Mouse (Mus musculus) midbrain, embryonic 14.5 days (tissue): ENCODE data around the gene Acbd4. TPM values are rescaled to one million over a fixed set of nuclear protein-coding genes. Genes with fewer than 3 reads are reported as not detected.

ENCODE experiments used
- ATAC-seq: fragments of 200-750 bp; cut with Nextera tagmentation; 2 replicates; pipeline ENCODE4 v1.8.0; 2017; ENCODE audit warnings: moderate number of reproducible peaks, moderate library complexity; ENCODE audit not compliant: low FRiP score, low TSS enrichment
- DNase-seq: peaks from one replicate; pipeline ENCODE4 v3.0.0-alpha.2; 2015
- H3K27ac ChIP-seq: fragments of 300-500 bp; sonication (generic); replicated peaks from 2 replicates; pipeline ENCODE4 v1.5.1; 2014; ENCODE audit warnings: mild to moderate bottlenecking, low read depth, low read length, moderate library complexity
- H3K27me3 ChIP-seq: fragments of 300-500 bp; sonication (generic); 2 replicates; pipeline ENCODE4 v1.6.1; 2014; ENCODE audit warnings: low read length, control low read depth, mixed read lengths; ENCODE audit not compliant: control insufficient read depth, insufficient read depth
- H3K36me3 ChIP-seq: fragments of 300-500 bp; sonication (generic); 2 replicates; pipeline ENCODE4 v1.6.1; 2014; ENCODE audit warnings: low read length, control low read depth; ENCODE audit not compliant: control insufficient read depth, insufficient read depth
- H3K4me1 ChIP-seq: fragments of 300-500 bp; sonication (generic); 2 replicates; pipeline ENCODE4 v1.6.1; 2014; ENCODE audit warnings: mild to moderate bottlenecking, antibody characterized with exemption, low read length, control low read depth; ENCODE audit not compliant: control insufficient read depth, insufficient read depth
- H3K4me2 ChIP-seq: fragments of 300-500 bp; sonication (generic); 2 replicates; pipeline ENCODE4 v1.6.1; 2014; ENCODE audit warnings: mild to moderate bottlenecking, low read length, moderate library complexity
- H3K4me3 ChIP-seq: fragments of 300-500 bp; sonication (generic); replicated peaks from 2 replicates; pipeline ENCODE4 v1.5.1; 2014; ENCODE audit warnings: low read depth, low read length
- H3K9ac ChIP-seq: fragments of 300-500 bp; sonication (generic); replicated peaks from 2 replicates; pipeline ENCODE4 v1.6.1; 2014; ENCODE audit warnings: mild to moderate bottlenecking, low read length, moderate library complexity
- H3K9me3 ChIP-seq: fragments of 300-500 bp; sonication (generic); 2 replicates; pipeline ENCODE4 v1.6.1; 2016; ENCODE audit warnings: low read length, control low read depth, mixed read lengths; ENCODE audit not compliant: control insufficient read depth
- WGBS: fragments of 180-500 bp; shearing (Covaris S2); extraction: QIAGEN DNeasy Blood & Tissue Kit; methylation state at CpG from one replicate; pipeline ENCODE4 v1.1.7; 2014; 5-methylcytosine and 5-hydroxymethylcytosine counted together
- polyA plus RNA-seq: library from polyadenylated mRNA; unstranded; fragments of >200 nt; fragmentation: Nextera tagmentation; extraction: Ambion mirVana; gene quantifications from 2 replicates; pipeline ENCODE4 v1.2.1, GENCODE M21; 2014

The Acbd4 gene
- polyA plus RNA-seq, 1 experiment from 2014 or later: 8.0 TPM

GRCm38 (mm10) chr11:103105180-103105725, 3.8 kb downstream of the Acbd4 start:
- Histone ChIP-seq H3K36me3 (no peaks in the 10 kb centered on the region), H3K4me2 (no peak overlapping the region), H3K9me3 (no peaks in the 10 kb centered on the region), H3K27me3 (peaks cover 17% of the 10 kb centered on the region), H3K9ac (no peak overlapping the region), H3K4me3 (no peak overlapping the region), H3K4me1 (peaks cover 4% of the 10 kb centered on the region; the same call in 1 of the 2 replicates), H3K27ac (no peak overlapping the region)
- DNase-seq: no peak
- ATAC-seq: no peak
- WGBS: 63% methylated on average over 14 of the region's 14 CpGs

- WGBS: 88% methylated on average over 6 of the region's 6 CpGs
These were observed 4.3 kb downstream of the Acbd4 start for GRCm38 (mm10) chr11:103105810-103106209.

GRCm38 (mm10) chr11:103106386-103106785, 4.9 kb downstream of the Acbd4 start:
- Histone ChIP-seq H3K9me3 (no peaks in the 10 kb centered on the region), H3K4me1 (peaks cover 6% of the 10 kb centered on the region), H3K36me3 (no peaks in the 10 kb centered on the region), H3K4me2 (no peak overlapping the region), H3K27ac (no peak overlapping the region), H3K4me3 (no peak overlapping the region), H3K27me3 (peaks cover 14% of the 10 kb centered on the region), H3K9ac (no peak overlapping the region)
- no peak for ATAC-seq
- 72% methylated on average over 4 of the region's 4 CpGs for WGBS
- DNase-seq: no peak

More at GRCm38 (mm10) chr11:103105810-103106209, 4.3 kb downstream of the Acbd4 start:
- H3K27ac ChIP-seq: no peak overlapping the region
- H3K27me3 ChIP-seq: peaks cover 14% of the 10 kb centered on the region
- DNase-seq (no peak), ATAC-seq (no peak)
- peaks cover 4% of the 10 kb centered on the region; the same call in 1 of the 2 replicates for H3K4me1 ChIP-seq
- H3K36me3 ChIP-seq: no peaks in the 10 kb centered on the region
- no peak overlapping the region for H3K4me2 ChIP-seq
- H3K4me3 ChIP-seq: no peak overlapping the region
- no peaks in the 10 kb centered on the region for H3K9me3 ChIP-seq
- H3K9ac ChIP-seq: no peak overlapping the region

GRCm38 (mm10) chr11:103111301-103111700, 9.8 kb downstream of the Acbd4 start:
- Histone ChIP-seq H3K27me3 (peaks cover 26% of the 10 kb centered on the region), H3K4me2 (peak overlapping the region; percentile 52), H3K4me1 (peaks cover 23% of the 10 kb centered on the region), H3K27ac (no peak overlapping the region), H3K4me3 (no peak overlapping the region), H3K9ac (no peak overlapping the region), H3K36me3 (no peaks in the 10 kb centered on the region), H3K9me3 (no peaks in the 10 kb centered on the region)
- WGBS: 19% methylated on average over 10 of the region's 10 CpGs
- DNase-seq (no peak), ATAC-seq (no peak)

GRCm38 (mm10) chr11:103111881-103112551, 10.5 kb downstream of the Acbd4 start:
- peak; percentile 40 for DNase-seq
- WGBS: 2% methylated on average over 28 of the region's 28 CpGs

GRCm38 (mm10) chr11:103112552-103112912, 11.1 kb downstream of the Acbd4 start:
- Histone ChIP-seq H3K9me3 (no peaks in the 10 kb centered on the region), H3K9ac (peak overlapping the region; percentile 39; the same call in 1 of the 2 replicates), H3K4me3 (peak overlapping the region; percentile 25; the same call in 1 of the 2 replicates), H3K4me1 (peaks cover 30% of the 10 kb centered on the region), H3K36me3 (no peaks in the 10 kb centered on the region), H3K27ac (no peak overlapping the region), H3K4me2 (peak overlapping the region; percentile 52), H3K27me3 (peaks cover 26% of the 10 kb centered on the region)
- DNase-seq: no peak
- no peak for ATAC-seq
- WGBS: 6% methylated on average over 9 of the region's 9 CpGs

More at GRCm38 (mm10) chr11:103111881-103112551, 10.5 kb downstream of the Acbd4 start:
- no peak for ATAC-seq
- Histone ChIP-seq H3K9ac (peak overlapping the region; percentile 39; the same call in 1 of the 2 replicates), H3K9me3 (no peaks in the 10 kb centered on the region), H3K4me1 (peaks cover 25% of the 10 kb centered on the region), H3K4me2 (peak overlapping the region; percentile 52), H3K27me3 (peaks cover 26% of the 10 kb centered on the region), H3K36me3 (no peaks in the 10 kb centered on the region), H3K4me3 (peak overlapping the region; percentile 25), H3K27ac (no peak overlapping the region)

- Histone ChIP-seq H3K4me3 (no peak overlapping the region), H3K27ac (no peak overlapping the region), H3K9ac (no peak overlapping the region), H3K4me1 (peaks cover 31% of the 10 kb centered on the region), H3K27me3 (peaks cover 26% of the 10 kb centered on the region), H3K36me3 (no peaks in the 10 kb centered on the region), H3K4me2 (no peak overlapping the region; the same call in 1 of the 2 replicates), H3K9me3 (no peaks in the 10 kb centered on the region)
- DNase-seq: no peak
- no peak for ATAC-seq
- WGBS: 27% methylated on average over 12 of the region's 12 CpGs
These were observed 11.5 kb downstream of the Acbd4 start for GRCm38 (mm10) chr11:103113005-103113404.

GRCm38 (mm10) chr11:103113771-103114170, 12.3 kb downstream of the Acbd4 start:
- DNase-seq (no peak), ATAC-seq (no peak)
- peaks cover 39% of the 10 kb centered on the region for H3K4me1 ChIP-seq
- no peaks in the 10 kb centered on the region for H3K36me3 ChIP-seq
- H3K9me3 ChIP-seq: no peaks in the 10 kb centered on the region
- H3K9ac ChIP-seq: no peak overlapping the region
- 83% methylated on average over 4 of the region's 4 CpGs for WGBS
- H3K4me2 ChIP-seq: no peak overlapping the region
- H3K27me3 ChIP-seq: peaks cover 26% of the 10 kb centered on the region
- H3K27ac ChIP-seq: no peak overlapping the region
- H3K4me3 ChIP-seq: no peak overlapping the region
